Mouse (Mus musculus): Measurements from ENCODE around the gene Mphosph8.

Gene Mphosph8

GRCm38 (mm10) chr14:56667969-56668802 is at the start of gene Mphosph8:
Gene Mphosph8, plus strand, starts transcription at chr14:56668248.
- in situ Hi-C loops (cut with MboI, MseI) = no loop called here

DNA sequence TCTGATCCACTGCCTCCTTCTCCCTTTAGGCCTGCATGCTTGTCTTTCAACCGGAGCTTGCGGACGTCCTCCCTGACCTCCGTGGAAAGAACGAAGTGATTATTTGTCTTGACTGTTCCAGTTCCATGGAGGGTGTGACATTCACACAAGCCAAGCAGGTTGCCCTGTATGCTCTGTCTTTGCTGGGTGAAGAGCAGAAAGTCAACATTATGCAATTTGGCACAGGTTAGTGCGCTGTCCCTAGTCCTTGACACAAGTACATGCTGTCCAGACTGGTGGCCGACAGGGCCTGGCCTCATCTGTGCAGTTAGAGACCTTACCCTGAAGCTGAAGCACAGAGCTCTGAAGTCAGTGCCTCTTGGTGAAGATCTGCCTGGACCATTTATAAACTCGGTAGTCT is 47.6 kb upstream of the Mphosph8 start:
- in situ Hi-C loops (cut with MboI, MseI) = no loop called here

- in situ Hi-C loops (cut with MboI, MseI) = no loop called here
Measured at GRCm38 (mm10) chr14:56626202-56626601, 41.8 kb upstream of the Mphosph8 start.

GRCm38 (mm10) chr14:56628336-56628735 is 39.7 kb upstream of the Mphosph8 start:
- in situ Hi-C loops (cut with MboI, MseI) = no loop called here

GRCm38 (mm10) chr14:56631109-56631508 is 36.9 kb upstream of the Mphosph8 start:
- in situ Hi-C loops (cut with MboI, MseI) = no loop called here

- in situ Hi-C loops (cut with MboI, MseI) = no loop called here
Measured at GRCm38 (mm10) chr14:56647206-56647605, 20.8 kb upstream of the Mphosph8 start.

GRCm38 (mm10) chr14:56649448-56649847 is 18.6 kb upstream of the Mphosph8 start:
- in situ Hi-C loops (cut with MboI, MseI) = no loop called here

- in situ Hi-C loops (cut with MboI, MseI) = no loop called here
Measured at GRCm38 (mm10) chr14:56665651-56666050, 2.4 kb upstream of the Mphosph8 start.

GRCm38 (mm10) chr14:56666909-56667308 is 1.1 kb upstream of the Mphosph8 start:
- in situ Hi-C loops (cut with MboI, MseI) = no loop called here

GRCm38 (mm10) chr14:56669046-56669620 is 1.1 kb downstream of the Mphosph8 start:
- in situ Hi-C loops (cut with MboI, MseI) = no loop called here

- in situ Hi-C loops (cut with MboI, MseI) = loop anchor here (25.0 kb wide), 1 partner anchor 902 kb away; no protein-coding TSS in a partner anchor
Measured at GRCm38 (mm10) chr14:56685426-56685825, 17.4 kb downstream of the Mphosph8 start.

DNA sequence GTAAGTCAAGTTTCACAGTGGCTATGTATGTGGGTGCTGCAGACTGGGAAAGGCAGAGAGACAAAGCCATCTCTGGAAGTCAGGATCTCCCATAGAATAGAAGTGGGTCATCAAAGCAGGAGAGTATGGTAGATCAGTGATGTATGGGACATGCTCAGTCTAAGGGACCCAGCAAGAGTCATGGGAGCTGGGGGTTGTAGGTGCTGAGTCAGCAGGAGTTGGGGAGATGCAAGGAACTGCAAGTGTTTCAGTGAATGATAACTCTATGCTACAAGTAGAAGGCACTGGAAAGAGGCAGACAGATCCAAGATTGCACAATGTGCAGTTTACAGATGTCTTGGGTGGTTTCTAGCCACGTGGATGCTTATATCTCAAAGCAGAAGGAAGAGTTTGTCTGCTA is 21.1 kb downstream of the Mphosph8 start:
- in situ Hi-C loops (cut with MboI, MseI) = loop anchor here (25.0 kb wide), 1 partner anchor 898 kb away; no protein-coding TSS in a partner anchor

- in situ Hi-C loops (cut with MboI, MseI) = loop anchor here (25.0 kb wide), 1 partner anchor 898 kb away; no protein-coding TSS in a partner anchor
Measured at GRCm38 (mm10) chr14:56689766-56690165, 21.7 kb downstream of the Mphosph8 start.

- in situ Hi-C loops (cut with MboI, MseI) = loop anchor here (25.0 kb wide), 1 partner anchor 892 kb away; no protein-coding TSS in a partner anchor
Measured at GRCm38 (mm10) chr14:56695495-56695894, 27.4 kb downstream of the Mphosph8 start.

GRCm38 (mm10) chr14:56697836-56698235 is 29.8 kb downstream of the Mphosph8 start:
- in situ Hi-C loops (cut with MboI, MseI) = loop anchor here (25.0 kb wide), 1 partner anchor 889 kb away; no protein-coding TSS in a partner anchor

DNA sequence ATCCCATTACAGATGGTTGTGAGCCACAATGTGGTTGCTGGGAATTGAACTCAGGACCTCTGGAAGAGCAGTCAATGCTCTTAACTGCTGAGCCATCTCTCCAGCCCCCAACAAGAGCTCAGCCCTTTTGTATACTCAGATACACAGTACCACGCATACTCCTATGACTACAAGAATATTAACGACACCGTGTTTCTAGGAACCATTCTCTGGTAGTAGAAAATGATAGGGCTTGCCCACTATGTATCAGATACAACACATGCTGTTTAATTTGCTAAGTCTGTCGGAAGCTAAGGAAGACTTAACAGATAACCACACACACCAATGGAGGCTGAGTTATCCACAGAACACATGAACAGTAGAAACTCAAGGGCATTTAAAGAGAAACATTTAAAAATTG is 34.6 kb downstream of the Mphosph8 start:
- in situ Hi-C loops (cut with MboI, MseI) = no loop called here

DNA sequence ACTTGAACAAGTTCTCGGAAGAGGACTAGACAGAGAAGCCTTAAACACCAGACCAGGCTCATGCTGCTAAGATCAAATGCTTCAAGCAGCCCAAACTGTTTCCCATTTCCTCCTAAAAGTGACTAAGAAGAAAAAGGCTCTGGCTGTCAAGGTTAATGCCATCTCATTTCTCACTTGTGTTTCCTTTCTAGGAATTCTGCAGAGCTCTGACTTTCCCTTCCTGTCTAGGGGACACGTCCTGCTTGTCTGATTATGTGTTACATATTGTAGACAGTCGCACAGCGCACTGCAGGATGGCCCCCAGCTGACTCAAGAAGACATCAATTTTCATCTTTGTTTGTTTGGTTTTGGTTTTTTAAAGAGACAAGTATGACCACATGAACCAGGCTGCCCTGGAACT is 37.6 kb downstream of the Mphosph8 start:
- in situ Hi-C loops (cut with MboI, MseI) = no loop called here

DNA sequence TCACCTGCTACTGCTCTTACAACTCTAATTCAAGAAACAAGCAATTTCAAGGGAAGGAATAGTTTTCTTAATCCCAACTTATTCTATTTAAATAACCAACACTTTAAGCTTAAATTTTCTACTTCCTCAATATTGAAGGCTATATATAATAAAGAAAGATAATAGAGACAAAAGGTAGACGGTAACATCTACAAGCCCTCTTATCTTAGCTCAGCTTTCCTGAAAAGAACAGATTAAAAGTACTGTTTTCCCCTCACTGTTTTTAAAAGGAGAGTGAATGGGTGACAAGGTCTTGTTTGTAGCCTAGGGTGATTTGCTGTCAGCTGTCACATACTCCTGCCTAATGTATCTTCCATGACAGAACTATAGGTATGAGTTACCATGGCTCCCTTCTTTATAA is 58.4 kb downstream of the Mphosph8 start:
- in situ Hi-C loops (cut with MboI, MseI) = no loop called here

GRCm38 (mm10) chr14:56740175-56740574 is 72.1 kb downstream of the Mphosph8 start:
- in situ Hi-C loops (cut with MboI, MseI) = no loop called here
